Mouse (Mus musculus) left cerebral cortex, postnatal 10 days (tissue): ENCODE data around the gene Klhl26. TPM values are rescaled to one million over a fixed set of nuclear protein-coding genes. Genes with fewer than 3 reads are reported as not detected.

ENCODE experiments used
- DNase-seq, 2 experiments: peaks; one replicate each; pipeline ENCODE4 v3.0.0; 2021 to 2022; ENCODE audit warnings: low spot score in 2 of 2, mixed read lengths in 1 of 2; ENCODE audit errors: extremely low spot score in 1 of 2
- intact Hi-C: fragments of 180-260 bp; cut with DNase I; formaldehyde crosslinking; loops from one replicate; pipeline ENCODE4 v1.15.1; 2025
- total RNA-seq, 2 experiments: library from RNA; stranded (reverse); gene quantifications; 2 replicates each; pipeline ENCODE4 v1.2.3; 2021

Klhl26 gene
- total RNA-seq, 2 experiments from 2014 or later, result 33.1 to 33.8 TPM

DNA sequence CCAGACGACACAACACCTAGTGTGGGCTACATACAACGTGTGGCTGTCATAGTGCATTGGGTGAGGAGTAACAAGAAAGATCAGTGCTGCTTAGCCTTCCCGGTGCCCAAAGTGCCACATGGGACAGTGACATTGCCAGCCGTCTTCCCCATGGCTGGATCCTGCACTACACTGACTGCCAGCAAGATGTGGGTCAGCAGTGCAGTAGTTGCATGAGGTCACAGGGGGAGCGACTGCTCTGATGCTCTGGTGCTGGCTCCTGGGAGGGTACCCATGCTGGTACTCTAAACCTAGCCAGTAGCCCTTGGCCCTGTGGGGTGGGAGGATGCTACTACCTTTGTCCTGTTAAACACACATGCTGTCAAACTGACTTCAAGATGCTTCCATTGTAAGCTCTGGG, 16.6 kb downstream of the Klhl26 start:
- intact Hi-C loops, result no loop called here
- no peak for DNase-seq

DNA sequence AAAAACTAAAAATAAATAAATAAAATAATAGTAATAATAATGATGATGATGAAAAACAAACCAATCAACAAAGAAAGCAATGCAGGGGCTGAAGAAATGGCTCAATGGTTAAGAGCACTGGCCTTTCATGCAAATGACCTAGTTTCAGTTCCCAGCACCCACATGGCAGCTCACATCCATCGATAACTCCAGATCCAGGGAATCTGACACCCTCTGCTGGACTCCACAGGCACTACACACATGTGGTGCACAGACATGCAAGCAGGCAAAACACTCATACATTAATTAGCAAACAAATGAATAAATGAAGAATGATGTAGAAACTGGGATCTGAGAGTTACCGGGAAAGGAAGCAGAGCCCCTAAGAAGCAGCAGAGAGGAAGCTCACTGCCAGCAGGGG, 17.1 kb downstream of the Klhl26 start:
- no peak for DNase-seq
- intact Hi-C loops, result no loop called here

DNA sequence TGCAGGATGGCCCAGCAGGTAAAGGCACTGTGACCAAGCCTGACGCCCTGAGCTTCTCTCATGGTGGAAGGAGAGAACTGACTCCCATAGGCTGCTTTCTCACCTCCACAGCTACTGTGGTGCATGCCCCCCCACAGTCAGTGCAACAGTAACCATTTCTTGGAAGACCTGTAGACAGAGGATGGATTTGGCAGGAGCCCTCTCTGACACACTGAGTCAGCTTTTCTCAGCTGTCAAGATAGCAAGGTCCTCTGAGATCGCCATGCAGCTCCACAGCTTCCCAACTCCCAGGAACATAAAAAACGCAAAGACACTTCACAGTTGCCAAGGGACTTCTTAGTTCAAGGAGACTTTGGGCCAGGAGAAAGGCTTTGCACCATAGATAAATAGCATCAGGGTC, 18.3 kb downstream of the Klhl26 start:
- intact Hi-C loops, result no loop called here
- DNase-seq, result no peak

DNA sequence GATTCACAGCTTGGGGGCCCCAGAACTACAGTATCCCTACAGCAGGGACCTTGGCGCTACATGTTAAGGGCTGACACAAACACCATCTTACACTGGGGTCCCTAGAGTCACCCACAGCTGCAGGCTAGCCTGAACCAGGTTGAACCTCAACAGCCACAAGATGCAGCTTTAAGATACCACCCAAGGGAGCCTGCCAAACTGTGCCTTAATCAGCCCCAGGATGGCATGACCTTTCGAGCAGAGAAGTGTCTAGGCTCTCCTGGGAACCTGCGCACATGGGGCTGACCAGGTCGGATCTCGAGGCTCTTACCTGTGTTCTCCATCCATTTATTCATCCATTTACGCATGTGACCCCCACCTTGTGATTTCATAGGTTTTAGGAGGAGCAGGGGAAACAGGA, 18.9 kb downstream of the Klhl26 start:
- intact Hi-C loops, result no loop called here
- DNase-seq, result no peak

DNA sequence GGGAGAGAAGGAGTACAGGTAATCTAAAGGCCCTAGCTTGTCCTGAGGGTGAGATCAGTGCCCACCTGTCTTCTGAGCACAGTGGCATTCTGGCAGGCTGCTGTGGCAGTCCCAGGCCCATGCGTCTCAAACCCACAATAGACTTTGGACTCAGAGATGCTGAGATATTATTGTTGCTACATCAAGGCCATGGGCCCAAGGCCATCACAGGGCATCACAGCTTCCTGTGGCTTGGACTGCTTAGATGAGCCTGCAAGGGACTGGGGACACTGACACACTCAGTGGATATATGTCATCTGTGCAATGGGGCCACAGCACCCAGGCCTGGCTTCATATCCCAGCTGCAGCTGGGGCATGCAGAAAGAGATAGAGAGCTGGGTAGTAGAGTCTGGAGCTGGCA, 19.8 kb downstream of the Klhl26 start:
- intact Hi-C loops, result no loop called here
- no peak for DNase-seq

DNA sequence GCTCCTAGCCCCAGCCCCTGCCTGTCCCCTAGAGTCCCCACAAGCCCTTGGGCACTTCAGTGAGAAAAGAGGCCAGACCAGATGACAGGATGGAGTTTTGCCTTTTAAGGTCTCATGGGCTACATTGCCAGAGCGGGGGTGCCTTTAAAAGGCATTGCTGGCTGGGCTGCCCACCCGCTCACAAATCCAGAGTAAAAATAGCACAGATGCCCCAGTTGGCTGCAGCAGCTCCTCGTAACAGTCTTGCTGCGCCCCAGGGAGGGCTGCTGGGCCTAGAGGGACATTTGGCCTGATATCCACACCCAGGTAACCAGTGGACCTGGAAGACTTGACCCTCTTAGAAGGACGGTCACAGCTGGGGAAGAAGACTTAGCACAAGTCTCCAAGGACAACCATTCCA, 22.9 kb downstream of the Klhl26 start:
- DNase-seq, result peak in 1 of 2 experiments; percentile 45

DNA sequence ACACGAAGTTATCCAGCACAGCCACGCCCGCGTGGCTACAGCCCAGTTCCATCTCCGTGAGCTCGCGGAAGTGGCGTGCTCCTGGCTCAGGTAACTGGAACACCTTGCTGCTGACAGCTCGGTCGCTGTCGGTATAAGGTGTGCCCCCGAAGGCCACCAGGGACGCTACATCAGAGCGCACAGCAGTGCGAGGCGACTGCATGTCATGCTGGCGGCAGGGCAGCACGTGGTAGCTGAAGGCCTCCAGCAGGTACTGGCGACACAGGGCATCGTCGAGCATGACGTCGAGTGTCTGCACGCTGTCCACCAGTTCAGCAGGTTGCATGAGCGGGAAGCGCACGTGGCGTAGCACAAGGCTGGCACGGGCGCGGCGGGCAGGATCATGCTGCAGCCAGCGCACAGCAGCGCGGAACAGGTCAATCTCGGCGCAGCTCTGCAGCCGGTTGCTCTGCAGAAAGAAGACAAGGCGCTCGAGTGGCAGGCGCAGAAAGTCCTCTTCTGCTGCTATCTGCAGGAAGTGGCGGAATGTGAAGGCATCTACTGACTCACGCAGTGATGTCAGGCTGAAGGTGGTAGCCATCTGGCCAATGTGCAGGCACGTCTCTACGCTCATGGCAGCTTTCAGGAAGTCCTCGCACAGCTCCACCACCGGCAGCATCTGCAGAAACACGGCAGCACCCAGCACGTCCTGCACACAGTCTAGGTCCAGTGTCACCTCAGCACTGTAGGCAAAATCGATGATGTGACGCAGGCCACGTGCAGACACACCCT, 24.4 kb downstream of the Klhl26 start:
- intact Hi-C loops, result no loop called here
- peak in 1 of 2 experiments; percentile 45 for DNase-seq

More for the DNA sequence above, 22.9 kb downstream of the Klhl26 start:
- intact Hi-C loops, result no loop called here

DNA sequence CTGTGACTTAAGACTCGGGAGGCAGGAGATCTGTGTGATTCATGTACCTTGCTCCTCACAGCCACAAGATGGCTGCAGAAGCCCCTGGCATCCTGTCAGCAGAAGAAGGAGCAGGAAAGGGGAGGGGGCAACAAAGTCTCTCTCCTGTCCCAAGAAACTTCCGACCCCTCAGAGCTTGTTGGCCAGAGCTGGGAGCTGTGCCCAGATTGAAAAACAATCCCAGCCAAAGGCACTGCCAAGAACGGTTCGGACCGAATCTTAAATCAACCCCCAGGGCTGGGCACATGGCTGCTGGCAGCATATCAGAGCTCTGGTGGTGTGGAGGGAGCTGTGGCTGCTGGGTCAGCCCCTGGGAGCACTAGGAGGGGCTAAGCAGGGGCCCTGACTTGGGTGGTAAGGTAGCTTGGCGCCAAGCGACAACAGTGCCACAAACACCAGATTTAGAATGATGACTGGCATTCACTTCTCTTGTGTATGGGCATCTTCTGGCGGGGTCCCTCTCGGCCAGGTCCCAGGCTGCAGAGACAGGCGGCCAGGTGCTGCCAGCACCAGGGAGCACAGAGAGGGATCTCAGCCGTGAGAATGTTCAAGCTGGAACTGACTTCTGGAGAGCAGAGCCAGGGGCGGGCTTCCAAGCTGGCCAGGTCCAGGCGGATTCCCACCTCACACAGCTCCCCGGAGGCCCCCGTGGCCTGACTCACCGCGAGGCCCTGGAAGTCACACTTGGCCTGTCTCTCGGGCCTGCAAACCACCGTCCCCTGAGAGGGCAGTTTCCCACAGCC, 28.9 kb downstream of the Klhl26 start:
- peak; percentile 60 to 68 for DNase-seq
- intact Hi-C loops, result no loop called here

DNA sequence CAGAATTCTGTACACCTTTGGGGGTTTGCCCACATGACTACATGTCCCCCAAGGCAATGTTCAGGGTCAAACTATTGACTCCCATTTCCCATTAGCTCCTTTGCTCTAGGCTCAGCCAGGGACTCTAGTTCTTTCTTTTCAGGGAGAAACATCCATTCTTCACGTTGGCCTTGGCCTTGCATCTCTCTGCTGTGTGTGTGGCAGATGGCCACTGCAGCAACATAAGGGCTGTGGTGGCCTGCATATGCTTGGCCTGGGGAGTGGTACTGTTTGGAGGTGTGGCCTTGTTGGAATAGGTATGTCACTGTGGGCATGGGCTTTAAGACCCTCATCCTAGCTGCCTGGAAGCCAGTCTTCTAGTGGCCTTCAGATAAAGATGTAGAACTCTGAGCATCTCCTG, 30.8 kb downstream of the Klhl26 start:
- no peak for DNase-seq
- intact Hi-C loops, result no loop called here

DNA sequence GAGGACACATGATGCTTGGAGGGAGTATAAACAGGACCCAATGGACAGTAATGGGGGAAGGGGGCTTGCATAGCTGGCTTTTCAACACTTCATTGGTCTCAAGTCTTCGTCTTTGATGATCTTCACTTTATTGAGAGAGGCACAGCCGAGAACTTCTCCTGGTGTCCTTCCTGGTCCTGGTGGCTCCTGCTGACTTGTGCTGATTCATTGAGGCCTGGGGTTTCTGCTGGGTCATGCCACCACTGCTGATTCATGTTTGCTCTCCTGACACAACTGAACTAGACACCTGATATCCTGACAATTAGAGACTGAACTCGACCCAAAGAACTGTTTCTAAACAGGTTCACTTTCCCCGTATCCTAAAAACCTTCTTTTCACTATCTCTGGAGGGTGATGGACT, 33.4 kb downstream of the Klhl26 start:
- intact Hi-C loops, result no loop called here
- no peak for DNase-seq

DNA sequence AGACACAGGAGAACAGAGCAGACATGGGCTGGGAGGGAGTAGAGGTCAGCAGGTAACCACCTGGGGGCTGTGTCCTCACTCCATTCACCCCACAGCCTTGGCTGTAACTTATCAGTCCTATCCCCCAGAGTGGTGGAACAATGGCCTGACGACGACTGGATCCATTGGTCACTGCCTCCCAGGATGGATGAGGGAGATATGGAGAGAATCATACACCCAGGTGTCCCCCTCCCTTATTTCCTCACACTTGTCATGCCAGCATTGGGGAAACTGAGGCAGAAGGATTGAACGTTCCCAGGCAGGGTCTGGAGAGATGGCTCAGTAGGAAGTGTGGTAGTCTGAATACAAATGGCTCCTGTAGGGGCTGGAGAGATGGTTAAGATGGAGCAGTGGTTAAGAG, 35.2 kb downstream of the Klhl26 start:
- intact Hi-C loops, result no loop called here
- DNase-seq, result no peak

DNA sequence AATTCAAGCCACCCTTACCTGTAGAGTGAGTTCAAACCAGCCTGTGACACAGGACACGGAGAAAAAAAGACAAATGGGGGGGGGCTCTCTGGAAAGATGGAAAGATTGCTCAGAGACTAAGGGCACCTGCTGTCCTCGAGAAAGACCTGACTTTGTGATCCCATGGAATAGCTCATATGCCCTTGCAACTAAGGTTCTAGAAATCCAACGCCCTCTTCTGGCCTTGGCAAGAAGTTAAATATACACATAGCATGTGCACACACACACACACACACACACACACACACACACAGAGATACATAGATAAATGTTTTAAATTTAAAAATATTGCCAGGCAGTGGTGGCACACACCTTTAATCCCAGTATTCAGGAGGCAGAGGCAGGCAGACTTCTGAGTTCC, 36.5 kb downstream of the Klhl26 start:
- DNase-seq, result no peak
- intact Hi-C loops, result no loop called here

DNA sequence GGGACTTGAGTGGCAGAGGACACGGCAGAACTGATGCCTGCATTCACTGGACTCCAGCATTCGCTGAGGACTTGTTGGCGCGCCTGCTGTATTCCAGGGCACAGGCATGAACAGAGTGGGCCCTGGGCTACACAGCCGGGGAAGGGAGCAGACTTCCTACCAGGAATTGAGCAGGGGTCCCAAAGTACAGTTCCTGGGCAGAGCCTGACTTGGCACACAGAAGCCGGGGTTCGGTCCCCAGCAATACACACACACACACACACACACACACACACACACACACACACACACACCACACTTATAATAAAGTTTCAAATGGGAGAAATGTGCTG, 37.0 kb downstream of the Klhl26 start:
- DNase-seq, result no peak
- intact Hi-C loops, result no loop called here

DNA sequence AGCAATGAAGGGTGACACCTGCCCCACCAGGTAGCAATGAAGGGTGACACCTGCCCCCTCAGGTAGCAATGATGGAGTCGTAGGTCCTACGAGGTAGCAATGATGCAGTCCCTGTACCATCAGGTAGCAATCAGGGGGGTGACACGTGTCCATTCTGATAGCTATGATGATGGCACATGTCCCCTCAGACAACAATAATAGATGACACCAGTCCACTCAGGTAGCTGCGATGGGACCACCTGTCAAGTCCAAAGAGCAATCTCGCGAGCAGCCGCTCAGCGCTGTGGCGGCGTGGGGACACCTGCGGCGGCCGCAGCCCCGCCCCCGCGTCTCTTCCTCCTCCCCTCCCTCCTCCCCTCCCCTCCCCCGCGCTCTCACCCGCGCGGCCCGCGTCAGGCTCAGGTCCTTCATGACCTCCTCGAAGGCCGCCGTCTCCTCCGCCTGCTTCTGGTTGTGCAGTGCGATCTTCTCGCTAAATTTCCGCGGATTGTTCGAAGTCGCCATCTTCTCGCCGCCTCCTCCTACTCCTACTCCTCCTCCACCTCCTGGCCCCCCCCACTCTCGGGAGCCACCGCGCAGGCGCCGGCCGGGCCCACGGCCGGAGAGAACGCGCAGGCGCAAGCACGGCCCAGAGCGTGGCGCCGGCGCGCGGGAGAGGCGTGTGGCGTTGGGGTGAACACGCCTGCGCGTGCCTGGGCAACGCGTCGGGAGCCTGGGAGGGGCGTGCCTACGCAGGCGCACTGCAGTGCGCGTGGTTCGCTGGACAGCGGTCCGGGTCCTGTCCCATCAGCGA, 37.5 kb downstream of the Klhl26 start, which contains the start of gene Crtc1:
Gene Crtc1 (minus strand): TSS at position 525 of the 793 bp plus-strand sequence.
- peak; percentile 93 to 98 for DNase-seq
- intact Hi-C loops, result no loop called here

DNA sequence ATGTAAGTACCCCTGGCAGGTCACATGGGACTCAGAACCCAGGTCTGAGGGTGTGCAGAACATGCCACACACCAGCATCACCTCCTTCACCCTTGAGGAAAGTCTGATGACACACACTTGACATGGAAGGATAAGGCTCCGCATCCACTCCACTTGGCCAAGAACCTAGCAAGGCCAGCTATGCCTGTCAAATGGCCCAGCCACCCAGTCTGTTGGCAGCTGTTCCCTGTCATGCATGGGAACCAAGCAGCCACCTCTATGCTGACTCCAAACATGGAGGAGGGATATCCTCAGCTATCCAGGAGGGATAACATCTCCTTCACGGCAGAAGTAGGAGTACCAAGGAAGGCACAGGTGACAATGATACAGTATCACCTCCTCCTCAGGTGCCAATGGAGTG, 38.3 kb downstream of the Klhl26 start:
- intact Hi-C loops, result no loop called here
- DNase-seq, result no peak

DNA sequence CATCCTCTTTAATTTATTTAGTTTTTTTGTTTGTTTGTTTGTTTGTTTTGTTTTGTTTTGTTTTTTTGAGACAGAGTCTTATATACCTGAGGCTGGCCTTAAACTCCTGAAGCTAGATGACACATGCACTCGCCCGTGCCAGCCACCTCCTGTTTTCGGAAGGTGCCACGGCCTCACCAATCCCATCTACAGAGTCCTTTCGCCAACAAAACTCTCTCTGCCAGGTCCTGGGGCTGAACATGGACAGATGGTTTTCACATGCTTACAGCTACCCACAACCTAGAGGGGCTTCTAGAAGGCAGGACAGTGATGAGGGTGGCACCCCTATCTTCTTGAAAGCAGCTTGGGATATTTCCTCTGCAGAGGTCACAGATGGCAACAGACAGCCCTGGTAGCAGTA, 41.6 kb downstream of the Klhl26 start:
- intact Hi-C loops, result no loop called here
- DNase-seq, result no peak

DNA sequence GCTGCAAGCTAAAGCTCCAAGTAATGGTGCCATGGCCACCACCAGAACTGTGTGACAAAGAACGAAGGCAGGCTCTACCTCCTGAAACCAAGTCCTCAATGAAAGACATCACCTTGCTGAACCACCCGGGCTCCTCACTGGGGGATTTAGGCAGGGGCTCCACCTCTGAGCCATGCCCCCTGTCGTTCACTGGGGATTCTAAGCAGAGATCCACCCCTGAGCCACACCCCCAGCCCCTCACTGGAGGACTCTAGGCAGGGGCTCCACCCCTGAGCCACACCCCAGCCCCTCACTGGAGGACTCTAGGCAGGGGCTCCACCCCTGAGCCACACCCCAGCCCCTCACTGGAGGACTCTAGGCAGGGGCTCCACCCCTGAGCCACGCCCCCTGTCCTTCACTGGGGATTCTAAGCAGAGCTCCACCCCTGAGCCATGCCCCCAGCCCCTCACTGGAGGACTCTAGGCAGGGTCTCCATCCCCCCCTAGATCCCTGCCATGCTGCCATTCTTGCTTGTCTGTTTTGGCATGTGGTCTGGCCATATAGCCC, 43.7 kb downstream of the Klhl26 start:
- intact Hi-C loops, result no loop called here
- DNase-seq, result no peak

DNA sequence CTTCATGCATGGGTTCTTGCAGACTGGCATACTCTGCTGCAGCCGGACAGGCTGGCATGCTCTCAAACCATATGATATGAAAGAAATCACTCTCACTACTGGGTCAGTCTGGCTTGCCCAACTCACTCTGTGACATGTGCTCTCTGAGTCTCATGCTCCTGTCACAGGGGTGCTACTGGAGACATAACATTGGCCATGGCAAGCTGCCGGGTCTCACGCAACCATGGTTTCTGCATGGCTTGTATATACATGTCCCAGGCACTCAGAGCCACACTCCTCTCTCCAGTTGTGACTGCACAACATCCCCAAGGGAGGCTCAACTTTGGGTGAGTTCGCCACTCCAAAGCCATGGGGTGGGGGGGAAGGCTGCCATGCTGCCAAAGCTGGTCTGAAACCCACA, 45.6 kb downstream of the Klhl26 start:
- no peak for DNase-seq
- intact Hi-C loops, result no loop called here

DNA sequence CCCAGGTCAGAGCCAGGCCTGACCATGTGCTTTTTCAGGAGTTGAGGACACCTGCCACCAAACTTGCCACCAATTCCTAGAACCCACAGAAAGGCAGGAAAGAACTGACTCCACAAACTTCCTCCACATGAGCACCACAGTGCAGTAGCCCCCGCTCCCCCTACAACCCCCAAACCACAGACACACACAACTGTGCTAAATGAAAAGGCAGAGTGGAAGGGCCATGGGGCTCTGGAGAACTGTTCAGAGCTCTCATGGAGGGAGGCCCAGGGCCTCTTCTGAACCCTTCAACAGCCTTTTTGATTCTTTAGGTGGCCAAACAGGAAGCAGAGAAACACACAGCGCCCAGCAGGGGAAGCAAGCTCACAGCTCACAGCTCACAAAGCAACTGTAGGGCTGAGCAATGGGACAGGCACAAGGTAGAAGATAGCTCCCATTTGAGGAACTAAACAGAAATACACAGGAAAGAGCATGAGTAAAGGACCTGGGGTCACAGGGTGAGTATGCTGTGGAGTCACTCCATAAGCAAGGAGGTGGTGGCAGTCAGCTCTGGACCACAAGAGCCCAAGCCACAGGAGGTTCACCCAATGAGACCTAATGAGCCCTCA, 50.4 kb downstream of the Klhl26 start:
- no peak for DNase-seq
- intact Hi-C loops, result no loop called here
